Mouse (Mus musculus): ENCODE results near the gene Olfr437. TPM values are rescaled to one million over a fixed set of nuclear protein-coding genes. Genes with fewer than 3 reads are reported as not detected.
"Not testable (repeated sequence)": the region's sequence is repeated elsewhere in the genome, so short reads cannot be mapped to it uniquely, and the experiment has no call there.

The Olfr437 gene
- polyA plus RNA-seq, 1 experiment from 2014 or later = not detected

DNA sequence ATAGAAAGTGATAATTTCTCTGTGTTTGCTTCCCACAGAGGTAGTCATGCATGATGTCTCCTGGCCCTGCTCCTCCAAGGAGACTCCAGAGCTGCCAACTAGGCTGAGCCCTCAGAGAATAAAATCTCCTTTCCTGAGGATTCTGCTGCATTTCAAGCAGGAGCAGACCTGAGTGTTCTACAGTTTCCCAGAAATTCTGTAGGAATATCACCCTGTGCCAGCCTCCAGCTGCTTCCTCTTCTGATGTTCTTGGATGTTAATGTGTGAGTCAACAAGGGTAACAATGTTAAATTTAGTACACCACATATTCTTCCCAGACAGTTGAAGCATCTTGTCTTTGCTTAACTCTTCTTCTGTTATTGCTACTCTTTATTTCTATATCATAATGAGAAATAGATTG is 49.8 kb downstream of the Olfr437 start, which contains the start of gene Olfr434:
TSS of gene Olfr434 (plus strand) at position 149 of the 400 bp plus-strand sequence.
- not testable (repeated sequence) for ATAC-seq (ENCODE audit: low FRiP score); H3K27ac ChIP-seq (replicated peaks); H3K27me3 ChIP-seq (replicated peaks)

More for the DNA sequence above, 49.8 kb downstream of the Olfr437 start, which contains the start of gene Olfr434:
- H3K4me1 ChIP-seq; H3K4me3 ChIP-seq (replicated peaks); H3K36me3 ChIP-seq; H3K9ac ChIP-seq (replicated peaks); H3K4me2 ChIP-seq; H3K9me3 ChIP-seq (replicated peaks): not testable (repeated sequence)

Other genes with a start within 250 kb of the Olfr437 start
- not detected in 2 replicates for gene Olfr446, start 241.9 kb upstream of the Olfr437 start, polyA plus RNA-seq (2015; fragmentation: Nextera tagmentation; extraction: Ambion mirVana)
- not detected in 2 replicates for gene Olfr444, start 214.2 kb upstream of the Olfr437 start, polyA plus RNA-seq (2015; fragmentation: Nextera tagmentation; extraction: Ambion mirVana)
- gene Olfr441, start 56.9 kb upstream of the Olfr437 start, polyA plus RNA-seq (2015; fragmentation: Nextera tagmentation; extraction: Ambion mirVana) = not detected in 2 replicates
- not detected in 2 replicates for gene Olfr237-ps1, start 16.7 kb upstream of the Olfr437 start, polyA plus RNA-seq (2015; fragmentation: Nextera tagmentation; extraction: Ambion mirVana)
- not detected in 2 replicates for gene Olfr13, start 8.9 kb downstream of the Olfr437 start, polyA plus RNA-seq (2015; fragmentation: Nextera tagmentation; extraction: Ambion mirVana)
- not detected in 2 replicates for gene Olfr435, start 33.9 kb downstream of the Olfr437 start, polyA plus RNA-seq (2015; fragmentation: Nextera tagmentation; extraction: Ambion mirVana)
- not detected in 2 replicates for gene Olfr434, start 49.7 kb downstream of the Olfr437 start, polyA plus RNA-seq (2015; fragmentation: Nextera tagmentation; extraction: Ambion mirVana)
- not detected in 2 replicates for gene Olfr47, start 68.2 kb downstream of the Olfr437 start, polyA plus RNA-seq (2015; fragmentation: Nextera tagmentation; extraction: Ambion mirVana)
- 1.9 and 4.5 TPM in 2 replicates for gene Arhgef5, start 102.3 kb downstream of the Olfr437 start, polyA plus RNA-seq (2015; fragmentation: Nextera tagmentation; extraction: Ambion mirVana)
- 0.14 TPM in 1 of 2 replicates, not detected in the other for gene Nobox, start 146.3 kb downstream of the Olfr437 start, polyA plus RNA-seq (2015; fragmentation: Nextera tagmentation; extraction: Ambion mirVana)

Data from neural tube, embryonic 15.5 days (tissue).